Mouse (Mus musculus): Measurements from ENCODE around the gene Josd2.

- TF ChIP-seq CTCF (IDR thresholded peaks at IDR 0.05; ENCODE audit: low read depth) = no peak
- TF ChIP-seq EP300 (IDR thresholded peaks at IDR 0.05; ENCODE audit: low read depth) = no peak
Measured at GRCm38 (mm10) chr7:44466888-44467311, 880 bp upstream of the Josd2 start.
